Mouse (Mus musculus): Measurements from ENCODE around the gene Irf1. TPM values are rescaled to one million over a fixed set of nuclear protein-coding genes. Genes with fewer than 3 reads are reported as not detected.
"Not testable (repeated sequence)": the region's sequence is repeated elsewhere in the genome, so short reads cannot be mapped to it uniquely, and the experiment has no call there.

The Irf1 gene
- polyA plus RNA-seq, 1 experiment from 2014 or later: 2.0 TPM

DNA sequence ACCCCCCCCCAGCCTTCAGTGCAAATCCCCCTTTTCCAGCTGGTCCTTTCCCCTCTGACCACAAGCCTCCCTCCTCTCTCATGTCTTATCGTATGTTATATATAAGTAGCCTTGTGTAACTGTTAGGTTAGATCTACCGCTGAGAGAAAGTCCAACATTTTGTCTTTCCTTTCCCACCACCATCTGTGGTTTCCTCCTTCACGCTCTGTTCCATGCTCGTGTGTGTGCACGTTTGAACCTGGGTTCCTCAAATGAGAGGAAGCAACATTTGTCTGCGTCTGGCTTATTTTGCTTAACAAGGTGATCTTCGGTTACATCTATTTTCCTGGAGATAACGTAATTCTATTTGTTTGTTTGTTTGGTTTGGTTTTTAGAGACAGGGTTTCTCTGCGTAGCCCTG lies 21.8 kb upstream of the Irf1 start:
- no peak overlapping the region for H3K4me3 ChIP-seq (replicated peaks)
- no peak overlapping the region for H3K9ac ChIP-seq (replicated peaks)
- no peaks in the 10 kb centered on the region for H3K27me3 ChIP-seq
- ATAC-seq: no peak
- WGBS: 96% methylated on average over 9 of the region's 9 CpGs
- H3K4me1 ChIP-seq (replicated peaks): no peaks in the 10 kb centered on the region
- no peaks in the 10 kb centered on the region for H3K9me3 ChIP-seq
- no peaks in the 10 kb centered on the region for H3K36me3 ChIP-seq
- no peak overlapping the region for H3K4me2 ChIP-seq (replicated peaks)
- H3K27ac ChIP-seq: no peak overlapping the region

DNA sequence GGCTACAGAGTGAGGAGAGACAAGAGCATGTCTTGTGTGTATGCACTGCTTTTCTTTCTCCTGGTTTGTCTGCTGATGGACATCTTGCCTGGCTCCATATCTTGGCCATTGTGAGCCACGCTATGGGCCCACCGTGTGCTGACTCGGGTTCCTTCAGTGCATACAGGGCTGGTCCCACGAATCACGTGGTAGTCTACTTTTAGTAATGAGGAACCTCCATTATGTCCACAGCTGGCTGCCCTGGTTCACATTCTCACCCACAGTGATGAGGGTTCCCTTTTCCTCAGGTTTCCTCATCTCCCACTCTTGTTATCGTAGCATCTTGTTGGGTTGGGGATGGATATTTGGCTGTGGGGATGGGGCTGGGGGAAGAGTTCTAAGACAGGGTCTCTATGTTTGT lies 21.2 kb upstream of the Irf1 start:
- Histone ChIP-seq H3K27me3 (no peaks in the 10 kb centered on the region), H3K9me3 (no peaks in the 10 kb centered on the region), H3K27ac (no peak overlapping the region), H3K4me2 (replicated peaks) (no peak overlapping the region), H3K9ac (replicated peaks) (no peak overlapping the region), H3K4me1 (replicated peaks) (no peaks in the 10 kb centered on the region), H3K36me3 (no peaks in the 10 kb centered on the region), H3K4me3 (replicated peaks) (no peak overlapping the region)
- no peak for ATAC-seq
- WGBS: 94% methylated on average over 6 of the region's 6 CpGs

DNA sequence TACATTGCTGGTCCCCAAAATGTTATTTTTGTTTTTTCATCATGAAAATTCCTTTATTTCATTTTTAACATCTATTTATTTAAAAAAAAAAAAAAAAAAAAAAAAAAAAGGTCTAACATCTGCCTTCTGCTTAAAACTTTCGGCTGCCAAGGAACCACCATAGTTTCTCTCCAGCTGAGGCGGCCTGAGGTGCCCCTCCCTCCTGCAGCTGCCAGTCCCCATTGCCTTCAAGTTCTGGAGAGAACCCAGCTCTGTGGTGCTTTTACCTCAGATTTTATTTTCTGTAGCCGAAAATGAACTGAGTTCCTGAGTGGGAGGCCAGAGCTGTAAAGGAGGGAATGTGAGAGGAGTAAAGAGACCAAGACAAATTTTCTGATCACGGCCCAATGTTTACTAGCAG lies 20.5 kb upstream of the Irf1 start:
- H3K4me2 ChIP-seq (replicated peaks): no peak overlapping the region
- no peak for ATAC-seq
- no peaks in the 10 kb centered on the region for H3K36me3 ChIP-seq
- H3K9ac ChIP-seq (replicated peaks): no peak overlapping the region
- H3K27ac ChIP-seq: no peak overlapping the region
- no peaks in the 10 kb centered on the region for H3K27me3 ChIP-seq
- H3K9me3 ChIP-seq: no peaks in the 10 kb centered on the region
- H3K4me1 ChIP-seq (replicated peaks): no peaks in the 10 kb centered on the region
- no peak overlapping the region for H3K4me3 ChIP-seq (replicated peaks)
- 66% methylated on average over 4 of the region's 4 CpGs for WGBS

DNA sequence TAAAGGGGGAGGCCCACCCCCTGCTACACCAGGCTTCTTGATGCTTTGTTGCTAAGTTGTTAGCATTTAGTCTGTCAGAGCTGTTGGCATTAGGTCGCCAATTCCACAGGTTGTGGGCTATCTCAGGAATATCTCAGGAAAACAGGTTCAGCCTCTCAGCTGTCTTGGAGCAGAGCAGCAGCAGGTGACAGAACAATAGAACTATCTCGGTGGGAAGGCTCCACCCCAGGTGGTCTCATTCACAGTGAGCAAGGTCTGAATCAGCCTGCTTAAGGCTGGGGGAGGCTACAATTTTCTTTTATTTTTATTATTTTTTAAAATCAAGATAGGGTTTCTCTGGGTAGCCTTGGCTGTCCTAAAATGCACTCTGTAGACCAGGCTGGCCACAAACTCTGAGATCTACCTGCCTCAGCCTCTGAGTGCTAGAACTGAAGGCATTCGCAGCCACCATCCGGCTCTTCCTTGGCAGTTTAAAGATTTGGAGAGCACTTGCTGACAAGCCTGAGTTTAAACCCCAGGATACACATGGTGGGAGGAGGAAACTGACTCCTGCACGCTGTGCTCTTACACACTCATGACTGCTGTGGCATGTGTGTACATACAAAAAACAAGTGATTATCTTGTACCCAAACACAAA lies 20.0 kb upstream of the Irf1 start:
- Histone ChIP-seq H3K27ac (no peak overlapping the region), H3K4me3 (replicated peaks) (no peak overlapping the region), H3K9me3 (no peaks in the 10 kb centered on the region), H3K9ac (replicated peaks) (no peak overlapping the region), H3K27me3 (no peaks in the 10 kb centered on the region), H3K4me1 (replicated peaks) (no peaks in the 10 kb centered on the region), H3K36me3 (no peaks in the 10 kb centered on the region), H3K4me2 (replicated peaks) (no peak overlapping the region)
- WGBS: 46% methylated on average over 5 of the region's 5 CpGs
- no peak for ATAC-seq

DNA sequence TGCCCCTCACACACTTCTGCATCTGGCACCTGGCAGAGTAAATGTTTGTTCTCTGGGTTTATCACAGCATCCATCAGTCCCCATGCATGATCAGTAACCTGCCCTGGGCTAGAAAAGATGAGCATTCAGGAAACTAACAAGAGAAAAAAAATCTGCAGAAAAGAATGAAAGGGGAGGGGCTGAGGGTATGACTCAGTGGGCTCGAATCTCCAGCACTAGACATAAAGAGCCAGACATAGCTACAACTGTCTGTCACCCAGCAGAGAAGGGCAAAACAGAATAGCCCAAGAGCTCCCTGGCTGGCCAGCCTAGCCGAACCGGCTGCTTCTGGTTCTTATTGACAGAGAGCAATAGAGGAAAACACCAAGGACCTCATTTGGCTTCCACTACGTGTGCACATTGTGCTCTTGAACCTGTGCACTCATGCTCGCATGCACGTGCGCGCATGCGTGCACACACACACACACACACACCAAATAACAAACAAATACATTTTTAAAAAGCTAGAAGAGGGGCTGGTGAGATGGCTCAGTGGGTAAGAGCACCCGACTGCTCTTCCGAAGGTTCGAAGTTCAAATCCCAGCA lies 14.7 kb upstream of the Irf1 start:
- peaks cover 12% of the 10 kb centered on the region for H3K4me1 ChIP-seq (replicated peaks)
- no peaks in the 10 kb centered on the region for H3K36me3 ChIP-seq
- no peak overlapping the region for H3K4me3 ChIP-seq (replicated peaks)
- no peak overlapping the region for H3K4me2 ChIP-seq (replicated peaks)
- no peak overlapping the region for H3K9ac ChIP-seq (replicated peaks)
- peaks cover 12% of the 10 kb centered on the region; the same call in 1 of the 2 replicates for H3K27me3 ChIP-seq
- 85% methylated on average over 12 of the region's 12 CpGs for WGBS
- H3K9me3 ChIP-seq: no peaks in the 10 kb centered on the region
- ATAC-seq: no peak
- H3K27ac ChIP-seq: no peak overlapping the region

DNA sequence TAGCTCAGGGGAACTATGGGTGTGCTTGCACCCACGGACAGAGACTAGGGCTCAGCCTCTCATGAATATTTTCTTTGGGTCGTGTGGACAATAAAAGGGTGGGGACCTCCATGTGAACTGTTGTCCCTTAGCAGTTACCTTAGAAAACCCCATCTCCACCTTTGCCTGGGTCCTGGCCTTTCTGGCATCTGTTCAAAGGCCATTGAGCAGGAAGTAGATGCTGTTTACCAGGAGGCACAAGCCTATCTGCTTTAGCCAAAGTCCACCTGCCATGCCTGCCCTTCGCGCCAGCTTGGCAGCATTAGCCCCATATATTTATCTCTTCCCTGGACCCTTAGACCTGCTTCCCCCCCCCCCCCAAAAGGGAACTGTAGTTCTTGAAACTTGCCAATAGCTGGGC lies 12.2 kb upstream of the Irf1 start:
- 94% methylated on average over 4 of the region's 4 CpGs for WGBS
- Histone ChIP-seq H3K4me3 (replicated peaks) (no peak overlapping the region), H3K36me3 (no peaks in the 10 kb centered on the region)

DNA sequence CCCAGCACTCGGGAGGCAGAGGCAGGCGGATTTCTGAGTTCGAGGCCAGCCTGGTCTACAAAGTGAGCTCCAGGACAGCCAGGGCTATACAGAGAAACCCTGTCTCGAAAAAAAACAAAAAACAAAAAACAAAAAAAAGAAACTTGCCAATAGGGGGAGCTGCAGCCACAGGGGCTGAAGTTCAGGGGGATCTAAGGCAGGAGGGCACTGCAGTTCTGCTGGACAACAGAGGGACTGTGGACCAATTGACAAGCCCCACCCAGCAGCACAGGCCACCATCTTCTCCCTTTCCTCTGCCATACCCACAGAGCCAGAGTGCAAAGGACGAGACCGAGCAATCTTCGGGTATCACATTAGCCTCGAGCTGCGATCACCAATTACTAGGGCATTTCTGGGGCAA lies 11.8 kb upstream of the Irf1 start:
- not testable (repeated sequence) for H3K27ac ChIP-seq; H3K9ac ChIP-seq (replicated peaks); H3K4me3 ChIP-seq (replicated peaks); H3K9me3 ChIP-seq; ATAC-seq; H3K4me2 ChIP-seq (replicated peaks); H3K36me3 ChIP-seq
- WGBS: 83% methylated on average over 9 of the region's 9 CpGs
- H3K27me3 ChIP-seq: peaks cover 41% of the 10 kb centered on the region
- peaks cover 18% of the 10 kb centered on the region for H3K4me1 ChIP-seq (replicated peaks)

More for the DNA sequence above, 12.2 kb upstream of the Irf1 start:
- Histone ChIP-seq H3K27me3 (peaks cover 37% of the 10 kb centered on the region), H3K9me3 (no peaks in the 10 kb centered on the region), H3K4me1 (replicated peaks) (peaks cover 14% of the 10 kb centered on the region), H3K9ac (replicated peaks) (no peak overlapping the region), H3K27ac (no peak overlapping the region), H3K4me2 (replicated peaks) (no peak overlapping the region)
- ATAC-seq: no peak

DNA sequence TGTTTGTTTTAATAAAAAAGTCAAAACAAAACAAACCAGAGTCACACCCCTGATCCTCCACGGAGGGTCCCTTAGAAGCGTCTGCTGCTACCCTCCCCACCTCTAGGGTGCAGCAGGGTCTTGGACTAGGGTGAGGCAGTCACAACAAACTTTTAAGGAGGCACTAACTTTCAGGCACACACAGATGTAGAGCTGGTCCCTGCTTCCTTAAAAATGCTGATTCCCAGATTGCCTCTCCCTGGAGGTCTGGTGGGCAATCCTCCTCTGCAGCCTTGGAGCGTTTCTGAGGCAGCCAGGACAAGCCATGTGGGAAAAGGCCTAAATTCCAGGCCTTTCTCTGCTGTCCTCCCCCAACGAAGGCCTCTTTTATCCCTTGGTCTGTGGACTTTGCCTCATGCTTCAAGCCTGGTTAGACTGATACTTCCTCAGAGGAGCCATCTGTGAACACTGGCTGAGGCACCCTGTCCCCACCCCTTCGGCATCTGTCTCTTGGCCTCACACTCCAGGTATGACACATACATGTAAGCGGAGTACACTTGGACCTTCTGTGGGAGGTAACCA lies 10.9 kb upstream of the Irf1 start:
- 45% methylated on average over 6 of the region's 6 CpGs for WGBS
- Histone ChIP-seq H3K9me3 (no peaks in the 10 kb centered on the region), H3K4me3 (replicated peaks) (no peak overlapping the region), H3K9ac (replicated peaks) (no peak overlapping the region), H3K27ac (no peak overlapping the region), H3K36me3 (no peaks in the 10 kb centered on the region), H3K4me1 (replicated peaks) (peaks cover 27% of the 10 kb centered on the region), H3K4me2 (replicated peaks) (no peak overlapping the region), H3K27me3 (peaks cover 47% of the 10 kb centered on the region)
- ATAC-seq: no peak

DNA sequence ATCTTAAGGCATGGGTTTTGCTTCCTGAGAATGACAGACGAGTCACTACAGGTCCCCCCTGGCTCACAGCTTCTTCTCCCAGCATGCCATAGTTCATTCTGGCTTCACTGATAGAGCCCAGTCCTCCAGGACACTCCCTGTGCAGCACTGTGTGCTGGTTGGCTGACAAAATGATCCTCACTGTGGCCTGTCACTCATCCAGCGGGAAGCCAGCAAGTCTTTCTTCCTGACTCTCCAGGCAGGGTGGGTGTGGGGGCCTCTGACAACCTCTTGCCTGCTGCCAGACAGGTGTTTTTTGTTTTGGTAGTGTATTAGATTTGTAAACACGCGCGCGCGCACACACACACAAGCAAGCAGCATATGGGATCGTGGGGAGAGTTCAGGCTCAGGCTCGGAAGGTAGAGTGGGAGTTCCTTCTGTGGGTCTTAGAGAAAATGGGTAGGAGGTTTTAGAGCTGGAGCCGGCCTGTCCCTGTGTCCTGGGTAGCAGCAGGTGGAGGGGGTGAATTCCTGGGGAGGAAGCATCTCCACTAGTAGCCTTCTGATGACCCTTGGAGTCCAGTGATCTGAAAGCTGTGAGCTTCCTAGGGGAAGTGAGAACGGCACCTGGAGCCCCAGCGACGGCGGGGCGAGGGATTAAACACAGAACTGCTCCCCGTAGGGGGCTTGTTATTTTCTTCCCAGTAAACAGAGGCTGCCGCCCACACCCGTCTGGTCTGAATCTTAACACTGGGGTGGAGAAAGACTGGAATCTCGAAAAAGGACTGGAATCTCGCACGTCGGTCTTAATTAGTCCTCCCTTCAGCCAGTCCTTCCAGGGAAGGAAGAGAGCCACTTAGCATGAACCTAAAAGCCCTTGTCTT lies 10.0 kb upstream of the Irf1 start:
- Histone ChIP-seq H3K36me3 (no peaks in the 10 kb centered on the region), H3K4me2 (replicated peaks) (peak overlapping the region; percentile 19), H3K27ac (no peak overlapping the region), H3K9ac (replicated peaks) (peak overlapping the region; percentile 20; the same call in 1 of the 2 replicates), H3K27me3 (peaks cover 55% of the 10 kb centered on the region), H3K4me1 (replicated peaks) (peaks cover 29% of the 10 kb centered on the region), H3K9me3 (no peaks in the 10 kb centered on the region), H3K4me3 (replicated peaks) (0 out of 2 replicates have a peak overlapping the region, but pooled peaks have one; percentile 1)
- 4% methylated on average over 22 of the region's 22 CpGs for WGBS
- 0 out of 2 replicates have a peak, but pooled peaks have one; percentile 29 for ATAC-seq

DNA sequence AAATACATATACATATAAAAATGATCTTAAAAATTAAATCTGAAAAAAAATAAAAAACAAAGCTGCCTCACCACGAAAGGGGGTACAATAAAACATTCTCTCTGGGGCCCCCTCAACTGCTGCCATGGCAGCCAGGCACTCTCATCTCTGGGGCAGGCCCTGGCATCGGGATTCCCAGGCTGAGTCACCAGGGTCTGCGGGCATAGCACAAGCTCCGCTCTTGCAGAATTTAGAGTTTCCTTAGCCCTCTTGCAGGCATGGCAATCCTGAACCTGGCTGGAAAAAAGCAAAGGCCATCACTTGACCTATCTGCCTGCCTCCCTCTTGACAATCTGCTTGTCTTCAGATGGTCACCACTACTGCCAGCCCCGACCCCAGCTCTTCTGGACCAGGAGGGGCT lies 8.5 kb upstream of the Irf1 start:
- Histone ChIP-seq H3K27me3 (peaks cover 60% of the 10 kb centered on the region), H3K9ac (replicated peaks) (no peak overlapping the region), H3K4me1 (replicated peaks) (peaks cover 29% of the 10 kb centered on the region), H3K4me3 (replicated peaks) (no peak overlapping the region), H3K9me3 (no peaks in the 10 kb centered on the region), H3K4me2 (replicated peaks) (no peak overlapping the region), H3K36me3 (no peaks in the 10 kb centered on the region), H3K27ac (no peak overlapping the region)
- 80% methylated on average over 5 of the region's 5 CpGs for WGBS
- no peak for ATAC-seq

DNA sequence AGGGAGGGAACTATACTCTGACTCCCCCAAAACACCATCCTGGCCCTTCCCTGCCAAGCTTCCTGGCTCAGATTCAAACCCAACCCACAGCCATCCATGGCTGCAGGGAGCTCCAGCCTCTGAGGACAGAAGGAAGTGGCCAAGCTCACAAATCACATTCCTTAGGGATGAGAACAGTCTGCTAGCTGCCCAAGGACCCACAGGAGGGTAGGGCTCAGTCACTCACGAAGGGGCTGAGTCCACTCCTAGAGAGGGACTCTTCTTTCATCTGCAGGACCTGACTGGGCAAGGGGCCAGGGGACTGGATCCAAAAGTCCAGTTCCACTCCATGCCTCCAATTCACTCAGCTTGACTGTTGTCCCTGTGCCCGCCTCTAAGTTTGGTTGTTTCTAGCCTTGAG lies 8.0 kb upstream of the Irf1 start:
- Histone ChIP-seq H3K4me3 (replicated peaks) (no peak overlapping the region), H3K36me3 (no peaks in the 10 kb centered on the region), H3K27ac (no peak overlapping the region), H3K4me1 (replicated peaks) (peaks cover 29% of the 10 kb centered on the region), H3K9me3 (no peaks in the 10 kb centered on the region), H3K27me3 (peaks cover 60% of the 10 kb centered on the region), H3K4me2 (replicated peaks) (no peak overlapping the region), H3K9ac (replicated peaks) (no peak overlapping the region)
- no peak for ATAC-seq
- 74% methylated on average over 2 of the region's 2 CpGs for WGBS

DNA sequence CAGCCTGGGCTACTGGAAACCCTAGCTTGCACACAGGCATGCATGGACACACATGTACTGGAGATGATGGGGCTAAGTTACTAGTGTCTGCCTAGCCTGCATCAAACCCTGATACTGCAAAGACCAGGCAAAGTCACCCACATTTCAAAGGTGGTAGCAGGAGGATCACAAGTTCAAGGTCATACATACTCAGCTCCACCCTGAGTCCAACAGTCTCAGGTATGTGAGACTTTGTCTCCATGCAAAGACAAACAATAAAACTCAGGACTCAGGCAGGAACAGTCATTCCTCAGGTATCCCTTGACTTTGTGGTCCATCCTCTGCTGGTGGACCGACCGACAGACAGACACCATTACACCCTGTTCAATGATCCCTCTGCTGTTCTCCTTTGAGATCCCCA lies 7.4 kb upstream of the Irf1 start:
- no peak overlapping the region for H3K27ac ChIP-seq
- 49% methylated on average over 2 of the region's 2 CpGs for WGBS
- peak overlapping the region; percentile 60 for H3K4me2 ChIP-seq (replicated peaks)
- H3K9ac ChIP-seq (replicated peaks): no peak overlapping the region
- H3K4me1 ChIP-seq (replicated peaks): peaks cover 29% of the 10 kb centered on the region
- no peak overlapping the region for H3K4me3 ChIP-seq (replicated peaks)
- ATAC-seq: no peak
- no peaks in the 10 kb centered on the region for H3K9me3 ChIP-seq
- H3K27me3 ChIP-seq: peaks cover 62% of the 10 kb centered on the region
- H3K36me3 ChIP-seq: no peaks in the 10 kb centered on the region

All from midbrain, embryonic 13.5 days (tissue).